Mouse (Mus musculus): Measurements from ENCODE around the gene Arhgap17. TPM values are rescaled to one million over a fixed set of nuclear protein-coding genes. Genes with fewer than 3 reads are reported as not detected.

Gene Arhgap17
- total RNA-seq, 2 experiments from 2014 or later, result 20.3 to 22.1 TPM

DNA sequence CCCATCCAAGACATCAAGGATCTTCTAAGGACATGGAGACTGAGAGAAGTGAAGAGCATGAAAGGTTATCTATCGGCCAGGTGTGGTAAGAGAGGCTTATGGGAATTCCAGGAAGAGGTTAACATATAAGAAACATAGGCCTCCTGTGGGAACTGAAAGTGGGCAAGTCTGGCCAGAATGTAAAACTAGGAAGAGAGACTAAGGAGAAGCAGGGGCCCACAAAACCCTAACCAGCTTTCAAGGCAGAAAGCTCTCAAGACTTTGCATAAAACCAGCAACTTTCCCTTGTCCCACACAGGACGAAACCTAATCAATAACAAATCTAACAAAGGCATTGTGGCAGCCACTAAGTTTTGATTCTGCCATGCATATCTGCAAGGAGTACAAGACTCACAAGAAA lies 1.5 kb downstream of the Arhgap17 start:
- intact Hi-C loops (cut with DNase I), result no loop called here
- no peak for TF ChIP-seq CTCF (IDR thresholded peaks at IDR 0.05)
- Histone ChIP-seq H3K27ac (peak overlapping the region; percentile 78), H3K4me3 (peak overlapping the region; percentile 84)
- DNase-seq (ENCODE audit: extremely low spot score in 1 of 2, low spot score in 2 of 2), result no peak

- intact Hi-C loops (cut with DNase I), result no loop called here
- no peak for DNase-seq (ENCODE audit: extremely low spot score in 1 of 2, low spot score in 2 of 2)
- Histone ChIP-seq H3K27ac (peak overlapping the region; percentile 78), H3K4me3 (peak overlapping the region; percentile 84; the same call in 1 of the 2 replicates)
- no peak for TF ChIP-seq CTCF (IDR thresholded peaks at IDR 0.05)
Measured at GRCm38 (mm10) chr7:123367218-123368150, 2.2 kb downstream of the Arhgap17 start.

- intact Hi-C loops (cut with DNase I), result no loop called here
- TF ChIP-seq CTCF (IDR thresholded peaks at IDR 0.05), result no peak
- peak overlapping the region; percentile 76 for H3K27ac ChIP-seq
Measured at GRCm38 (mm10) chr7:123366806-123367205, 2.9 kb downstream of the Arhgap17 start.

GRCm38 (mm10) chr7:123365876-123366741 lies 3.6 kb downstream of the Arhgap17 start:
- TF ChIP-seq CTCF (IDR thresholded peaks at IDR 0.05), result no peak
- no peak overlapping the region for H3K4me3 ChIP-seq
- DNase-seq (ENCODE audit: extremely low spot score in 1 of 2, low spot score in 2 of 2), result no peak
- intact Hi-C loops (cut with DNase I), result no loop called here
- peak overlapping the region; percentile 76 for H3K27ac ChIP-seq

More at GRCm38 (mm10) chr7:123366806-123367205, 2.9 kb downstream of the Arhgap17 start:
- no peak for DNase-seq (ENCODE audit: extremely low spot score in 1 of 2, low spot score in 2 of 2)
- no peak overlapping the region for H3K4me3 ChIP-seq

- intact Hi-C loops (cut with DNase I), result loop anchor here (5.0 kb wide), 1 partner anchor 37 kb away; no protein-coding TSS in a partner anchor
- Histone ChIP-seq H3K4me3 (no peak overlapping the region), H3K27ac (peak overlapping the region; percentile 76)
- TF ChIP-seq CTCF (IDR thresholded peaks at IDR 0.05), result peak; percentile 1
- DNase-seq (ENCODE audit: extremely low spot score in 1 of 2, low spot score in 2 of 2), result no peak
Measured at GRCm38 (mm10) chr7:123363971-123364370, 5.7 kb downstream of the Arhgap17 start.

DNA sequence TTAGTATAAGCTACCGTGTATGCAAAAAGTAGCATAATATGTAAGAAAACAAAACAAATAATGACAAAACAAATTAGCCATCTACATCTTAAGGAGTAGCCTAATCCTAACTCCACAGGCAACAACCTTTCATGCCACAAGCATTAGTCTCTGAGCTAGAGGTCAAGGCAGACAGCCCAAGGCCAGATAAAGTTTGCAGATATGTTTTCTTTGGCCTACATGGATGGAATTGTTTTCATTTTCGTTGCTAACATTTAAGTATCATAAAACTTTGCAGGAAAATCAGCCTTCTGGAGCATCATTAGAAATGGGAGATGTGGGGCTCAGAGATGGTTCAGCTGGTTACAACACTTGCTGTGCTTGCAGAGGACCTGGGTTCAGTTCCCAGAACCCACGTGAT lies 6.9 kb downstream of the Arhgap17 start:
- DNase-seq (ENCODE audit: extremely low spot score in 1 of 2, low spot score in 2 of 2), result no peak
- Histone ChIP-seq H3K27ac (no peak overlapping the region), H3K4me3 (no peak overlapping the region)
- intact Hi-C loops (cut with DNase I), result loop anchor here (5.0 kb wide), 1 partner anchor 36 kb away; no protein-coding TSS in a partner anchor
- TF ChIP-seq CTCF (IDR thresholded peaks at IDR 0.05), result no peak

GRCm38 (mm10) chr7:123361229-123361980 lies 8.3 kb downstream of the Arhgap17 start:
- Histone ChIP-seq H3K27ac (no peak overlapping the region), H3K4me3 (no peak overlapping the region)
- no peak for DNase-seq (ENCODE audit: extremely low spot score in 1 of 2, low spot score in 2 of 2)
- TF ChIP-seq CTCF (IDR thresholded peaks at IDR 0.05), result no peak
- intact Hi-C loops (cut with DNase I), result loop anchor here (5.0 kb wide), 1 partner anchor 34 kb away; no protein-coding TSS in a partner anchor

DNA sequence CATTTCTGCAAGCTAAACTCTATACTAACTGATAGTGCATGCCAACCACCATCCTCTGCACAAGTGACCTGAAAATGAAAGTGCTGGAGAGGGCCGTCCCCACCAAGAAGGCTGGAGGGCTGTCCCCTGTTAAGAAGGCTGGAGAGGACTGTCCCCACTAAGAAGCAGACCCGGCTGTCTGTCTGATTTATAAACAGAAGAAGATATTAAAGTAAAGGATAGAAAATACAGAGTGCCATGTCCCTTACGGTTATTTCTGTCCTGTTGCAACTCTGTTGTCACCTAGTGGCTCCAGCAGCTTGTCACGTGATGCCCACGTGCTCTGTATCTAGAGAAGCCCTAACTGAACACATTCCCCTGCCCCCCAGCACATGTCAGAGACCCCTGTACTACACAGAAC lies 9.5 kb downstream of the Arhgap17 start:
- no peak for DNase-seq (ENCODE audit: extremely low spot score in 1 of 2, low spot score in 2 of 2)
- Histone ChIP-seq H3K27ac (no peak overlapping the region), H3K4me3 (no peak overlapping the region)
- intact Hi-C loops (cut with DNase I), result loop anchor here (5.0 kb wide), 1 partner anchor 33 kb away; no protein-coding TSS in a partner anchor
- TF ChIP-seq CTCF (IDR thresholded peaks at IDR 0.05), result no peak

DNA sequence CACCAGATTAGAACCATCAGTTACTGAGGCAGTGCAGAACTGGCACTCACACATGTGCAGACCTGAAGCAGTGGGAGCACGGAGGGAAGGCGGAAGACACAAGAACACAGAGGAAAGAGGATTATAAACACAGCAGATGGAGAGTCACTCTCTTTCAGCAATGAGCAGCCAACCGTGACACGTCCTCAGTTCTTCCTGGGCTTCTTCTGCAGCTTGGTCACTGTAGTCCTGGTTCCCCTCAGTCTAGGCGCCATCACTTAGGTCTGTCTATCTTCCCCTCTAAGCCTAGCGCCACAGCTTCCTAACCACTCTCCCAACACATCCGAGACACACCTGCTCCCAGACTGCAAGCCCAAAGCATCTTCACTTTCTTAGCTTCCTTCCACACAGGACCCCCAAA lies 10.6 kb downstream of the Arhgap17 start:
- intact Hi-C loops (cut with DNase I), result no loop called here
- TF ChIP-seq CTCF (IDR thresholded peaks at IDR 0.05), result no peak
- Histone ChIP-seq H3K4me3 (no peak overlapping the region), H3K27ac (no peak overlapping the region)
- DNase-seq (ENCODE audit: extremely low spot score in 1 of 2, low spot score in 2 of 2), result no peak

DNA sequence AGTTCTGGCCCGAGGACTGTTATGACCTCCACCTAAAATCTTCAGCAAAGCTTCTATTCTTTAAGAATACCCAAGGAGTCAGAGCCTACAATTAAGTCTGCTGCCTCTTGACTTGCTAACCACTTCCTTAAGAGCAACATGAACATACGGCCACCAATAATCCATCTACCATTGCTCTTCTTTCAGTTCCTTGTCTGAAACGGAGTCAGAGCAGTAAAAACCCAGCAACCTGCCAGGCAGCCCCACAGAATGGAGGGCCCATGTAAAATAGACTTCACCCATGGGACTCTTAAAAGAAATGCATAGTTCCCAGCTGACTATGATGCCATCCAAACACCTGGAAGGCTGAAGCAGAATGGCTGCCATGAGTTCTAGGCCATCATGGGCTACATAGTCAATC lies 13.6 kb downstream of the Arhgap17 start:
- Histone ChIP-seq H3K27ac (no peak overlapping the region), H3K4me3 (no peak overlapping the region)
- TF ChIP-seq CTCF (IDR thresholded peaks at IDR 0.05), result no peak
- intact Hi-C loops (cut with DNase I), result no loop called here
- DNase-seq (ENCODE audit: extremely low spot score in 1 of 2, low spot score in 2 of 2), result no peak

DNA sequence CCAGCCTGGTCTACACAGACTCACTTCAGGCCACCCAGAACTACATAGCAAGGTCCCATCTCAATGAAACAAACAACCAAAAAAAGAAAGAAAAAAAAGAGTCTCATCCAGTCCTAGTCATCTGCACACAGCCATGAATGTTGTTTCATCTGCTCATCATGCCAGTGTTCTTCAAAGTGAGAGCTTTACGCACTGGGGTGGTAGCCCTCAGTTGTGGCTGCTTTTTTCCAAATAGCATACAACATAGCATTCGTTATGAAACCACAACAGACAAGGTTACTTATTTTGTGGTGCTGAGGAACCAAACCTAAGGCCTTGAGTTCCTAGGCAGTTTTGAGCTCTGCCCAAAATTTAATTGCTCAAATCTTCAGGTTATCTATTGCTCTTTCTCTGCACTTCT lies 14.9 kb downstream of the Arhgap17 start:
- no peak for TF ChIP-seq CTCF (IDR thresholded peaks at IDR 0.05)
- Histone ChIP-seq H3K4me3 (no peak overlapping the region), H3K27ac (no peak overlapping the region)
- intact Hi-C loops (cut with DNase I), result no loop called here
- DNase-seq (ENCODE audit: extremely low spot score in 1 of 2, low spot score in 2 of 2), result no peak

Measured in left cerebral cortex, adult 2 months (tissue).